8 mouse cellular contexts compared by ENCODE assay signal in genomic region chr12:99123611-99124495, GRCm38 (mm10).
A peak's percentile ranks its signal among the peaks of the same experiment; 100 is the strongest.
DNase-seq lines count a peak whose midpoint lies in the region; ATAC-seq lines count a peak whose summit lies in the region.

No protein-coding gene starts in this region.

- peak; percentile 30 for DNase-seq in adrenal gland, adult 2 months
- DNase-seq in adrenal gland, adult 18-20 months (ENCODE audit: low spot score in 2 of 2) = no peak
- DNase-seq in ovary, postnatal 36 days (ENCODE audit: low spot score) = peak; percentile 19
- DNase-seq in ovary, adult 18-20 months (ENCODE audit: low spot score) = no peak
- DNase-seq in layer of hippocampus, adult 11-12 months (ENCODE audit: low spot score) = peak; percentile 66
- peak; percentile 83 to 89 for DNase-seq in right cerebral cortex, postnatal 36 days (ENCODE audit: low spot score in 2 of 2)

- no peak for ATAC-seq in megakaryocyte progenitor cell, adult 5-6 weeks (replicated peaks; ENCODE audit: poor library complexity)
- ATAC-seq in inflammation-experienced regulatory T-cells, adult 6 months = no peak

Comparison
In these comparisons a context has a peak if more than half of its experiments do, and no peak if none do; other contexts are left out.
1. DNase-seq: peak in adrenal gland, adult 2 months (single experiment), ovary, postnatal 36 days (single experiment), layer of hippocampus, adult 11-12 months (single experiment) and right cerebral cortex, postnatal 36 days (2 of 2); none in adrenal gland, adult 18-20 months (0 of 2) and ovary, adult 18-20 months (single experiment).